Mouse (Mus musculus): ENCODE measurements around the gene Spag6.

DNA sequence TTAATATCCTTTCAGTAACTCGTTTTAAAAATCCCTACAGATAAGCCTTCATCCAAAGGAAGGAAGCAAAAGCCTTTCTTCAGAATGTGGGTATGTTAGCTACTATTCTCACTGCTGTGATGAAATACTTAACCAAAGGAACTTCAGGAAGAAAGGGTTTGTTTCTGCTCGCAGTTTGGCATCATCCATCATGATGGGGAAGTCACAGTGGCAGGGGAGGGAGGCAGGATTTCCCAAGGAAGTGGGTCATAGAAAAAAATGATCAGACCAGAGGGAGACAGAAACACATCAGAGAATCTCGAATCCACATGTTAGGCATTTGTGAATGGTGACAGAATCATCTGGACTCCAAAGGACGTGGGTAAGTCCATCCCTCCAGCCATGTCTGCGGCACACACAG lies 39.0 kb upstream of the Spag6 start:
- TF ChIP-seq CTCF (IDR thresholded peaks at IDR 0.05; ENCODE audit: low read depth) (no peak), EP300 (IDR thresholded peaks at IDR 0.05; ENCODE audit: low read depth) (no peak)

Data from liver, postnatal 0 days (tissue).